Mouse (Mus musculus) spleen, adult 2 months (tissue): ENCODE data around the gene Dnm1. TPM values are rescaled to one million over a fixed set of nuclear protein-coding genes. Genes with fewer than 3 reads are reported as not detected.

Source experiments
- DNase-seq, 2 experiments: peaks; one replicate each; pipeline versions ENCODE4 v3.0.0 to v3.0.0-alpha.2; 2012 to 2021; ENCODE audit warnings: low spot score in 2 of 2, low read depth in 1 of 2
- H3K27ac ChIP-seq: fragments of 200-500 bp; 2 replicates; pipeline ENCODE4 v1.5.1; 2012; ENCODE audit warnings: low read length, inconsistent platforms; ENCODE audit not compliant: insufficient read depth
- H3K27me3 ChIP-seq: fragments of 200-500 bp; 2 replicates; pipeline ENCODE4 v1.6.1; 2012; ENCODE audit warnings: mild to moderate bottlenecking, moderate library complexity, low read length, inconsistent platforms; ENCODE audit not compliant: control insufficient read depth, insufficient read depth
- H3K36me3 ChIP-seq: fragments of 200-500 bp; 2 replicates; pipeline ENCODE4 v1.6.1; 2012; ENCODE audit warnings: mild to moderate bottlenecking, low read length, inconsistent platforms; ENCODE audit not compliant: control insufficient read depth, insufficient read depth
- H3K4me1 ChIP-seq: fragments of 200-500 bp; 2 replicates; pipeline ENCODE4 v1.6.1; 2011; ENCODE audit warnings: inconsistent platforms; ENCODE audit not compliant: control insufficient read depth, insufficient read depth, insufficient read length
- H3K4me3 ChIP-seq: fragments of 200-500 bp; 2 replicates; pipeline ENCODE4 v1.5.1; 2011; ENCODE audit warnings: mild to moderate bottlenecking, inconsistent platforms; ENCODE audit not compliant: insufficient read depth, insufficient read length; ENCODE audit errors: extremely low read depth
- CTCF ChIP-seq: fragments of 200-500 bp; IDR thresholded peaks from 2 replicates; pipeline ENCODE4 v1.5.1; 2011; ENCODE audit warnings: mild to moderate bottlenecking, inconsistent platforms; ENCODE audit not compliant: insufficient read depth, insufficient read length, insufficient replicate concordance; ENCODE audit errors: extremely low read depth
- POLR2A ChIP-seq: fragments of 200-500 bp; IDR thresholded peaks from 2 replicates; pipeline ENCODE4 v1.6.1; 2011; ENCODE audit warnings: low read depth, low read length, inconsistent platforms
- WGBS: fragments of 180-500 bp; shearing (Covaris S2); methylation state at CpG from one replicate; pipeline ENCODE4 v1.1.7; 2018; 5-methylcytosine and 5-hydroxymethylcytosine counted together
- polyA plus RNA-seq: library from polyadenylated mRNA; depleted of rRNA; stranded (reverse); fragments of >200 nt; gene quantifications from 2 replicates; pipeline ENCODE4 v1.2.3, GENCODE M21; 2012

Dnm1 gene
- polyA plus RNA-seq, 1 experiment = 22.1 TPM

GRCm38 (mm10) chr2:32327200-32327599 is 25.9 kb downstream of the Dnm1 start:
- WGBS = 84% methylated on average over 4 of the region's 4 CpGs
- no peaks in the 10 kb centered on the region for H3K4me1 ChIP-seq
- H3K4me3 ChIP-seq = no peak overlapping the region
- no peaks in the 10 kb centered on the region for H3K27me3 ChIP-seq
- TF ChIP-seq CTCF (no peak), POLR2A (no peak)
- no peak overlapping the region for H3K27ac ChIP-seq
- no peak for DNase-seq
- no peaks in the 10 kb centered on the region for H3K36me3 ChIP-seq

- Histone ChIP-seq H3K27me3 (no peaks in the 10 kb centered on the region), H3K4me3 (no peak overlapping the region), H3K4me1 (no peaks in the 10 kb centered on the region), H3K27ac (no peak overlapping the region), H3K36me3 (no peaks in the 10 kb centered on the region)
- WGBS = 53% methylated on average over 7 of the region's 7 CpGs
- TF ChIP-seq CTCF (no peak), POLR2A (no peak)
- DNase-seq = no peak
These were observed 27.8 kb downstream of the Dnm1 start for GRCm38 (mm10) chr2:32325342-32325741.

- TF ChIP-seq POLR2A (no peak), CTCF (no peak)
These were observed 28.8 kb downstream of the Dnm1 start for GRCm38 (mm10) chr2:32324322-32324721.

GRCm38 (mm10) chr2:32322754-32323741 is 30.1 kb downstream of the Dnm1 start:
- no peak for TF ChIP-seq CTCF
- no peak for TF ChIP-seq POLR2A
- 82% methylated on average over 7 of the region's 7 CpGs for WGBS
- DNase-seq = no peak
- Histone ChIP-seq H3K4me3 (no peak overlapping the region), H3K4me1 (no peaks in the 10 kb centered on the region), H3K27me3 (no peaks in the 10 kb centered on the region; the same call in 1 of the 2 replicates), H3K36me3 (no peaks in the 10 kb centered on the region), H3K27ac (no peak overlapping the region)

More at GRCm38 (mm10) chr2:32324322-32324721, 28.8 kb downstream of the Dnm1 start:
- H3K36me3 ChIP-seq = no peaks in the 10 kb centered on the region
- no peak for DNase-seq
- 66% methylated on average over 4 of the region's 4 CpGs for WGBS
- H3K27ac ChIP-seq = no peak overlapping the region
- no peaks in the 10 kb centered on the region for H3K27me3 ChIP-seq
- H3K4me3 ChIP-seq = no peak overlapping the region
- no peaks in the 10 kb centered on the region for H3K4me1 ChIP-seq

- 78% methylated on average over 9 of the region's 9 CpGs for WGBS
- DNase-seq = no peak
- Histone ChIP-seq H3K4me1 (no peaks in the 10 kb centered on the region), H3K36me3 (no peaks in the 10 kb centered on the region), H3K4me3 (no peak overlapping the region), H3K27ac (no peak overlapping the region), H3K27me3 (peaks cover 1% of the 10 kb centered on the region; the same call in 1 of the 2 replicates)
- no peak for TF ChIP-seq CTCF
- TF ChIP-seq POLR2A = no peak
These were observed 31.4 kb downstream of the Dnm1 start for GRCm38 (mm10) chr2:32321591-32322298.

GRCm38 (mm10) chr2:32320721-32321120 is 32.4 kb downstream of the Dnm1 start:
- TF ChIP-seq POLR2A (no peak), CTCF (no peak)
- H3K27ac ChIP-seq = no peak overlapping the region
- no peaks in the 10 kb centered on the region for H3K36me3 ChIP-seq
- WGBS = 77% methylated on average over 11 of the region's 11 CpGs
- no peaks in the 10 kb centered on the region for H3K4me1 ChIP-seq
- no peak for DNase-seq
- peaks cover 1% of the 10 kb centered on the region; the same call in 1 of the 2 replicates for H3K27me3 ChIP-seq
- no peak overlapping the region for H3K4me3 ChIP-seq
